Mouse (Mus musculus): ENCODE measurements around the gene Tekt5.

DNA sequence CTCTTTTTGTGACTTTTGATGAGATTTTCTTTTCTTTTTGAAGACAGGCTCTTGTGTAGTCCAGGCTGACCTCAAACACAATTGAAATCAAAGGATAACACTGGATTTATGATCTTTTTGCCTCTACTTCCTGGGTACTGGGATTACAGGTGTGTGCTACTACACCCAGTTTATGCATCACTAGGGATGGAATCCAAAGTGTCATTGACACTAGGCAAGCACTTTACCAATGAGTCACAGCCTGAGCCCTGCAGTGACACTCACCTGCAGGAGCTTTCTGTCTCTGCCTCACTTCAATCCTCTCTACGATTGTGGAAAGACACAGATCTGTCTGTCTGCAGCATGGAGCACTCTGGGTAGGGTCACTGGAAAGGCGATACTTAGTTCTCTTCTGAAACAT, 59.3 kb downstream of the Tekt5 start:
- TF ChIP-seq POLR2A (IDR thresholded peaks at IDR 0.05; ENCODE audit: low read depth, low read length) (no peak), CTCF (IDR thresholded peaks at IDR 0.05; ENCODE audit: borderline replicate concordance, insufficient read depth, low read length) (no peak)
